Comparison of ENCODE assay signal across 17 mouse cellular contexts in genomic region chrX:139932472-139932871, GRCm38 (mm10).
A peak's percentile ranks its signal among the peaks of the same experiment; 100 is the strongest.
DNase-seq lines count a peak whose midpoint lies in the region; ATAC-seq and TF ChIP-seq lines count a peak whose summit lies in the region.
"Had no signal": no experiment of that assay in that cellular context is flagged by ENCODE, and none has a peak within 500 bp of the region (broad histone marks: within the 10 kb centered on the region; RNA-seq: fewer than 3 reads in every experiment).

No protein-coding gene starts in this region.

- no peak for TF ChIP-seq POLR2A in CH12.LX (IDR thresholded peaks at IDR 0.05; ENCODE audit: low read depth, low read length)

- no peak overlapping the region for H3K27ac ChIP-seq in forebrain, postnatal 0 days (ENCODE audit: low read depth, low read length)
- no peak overlapping the region for H3K27ac ChIP-seq in forebrain, embryonic 11.5 days (ENCODE audit: low read depth, low read length)
- no peak overlapping the region for H3K27ac ChIP-seq in liver, embryonic 14.5 days
- no peak overlapping the region for H3K27ac ChIP-seq in liver, embryonic 12.5 days
- no peak overlapping the region for H3K27ac ChIP-seq in CH12.LX (ENCODE audit: insufficient read depth, low read depth)
- H3K27ac ChIP-seq: embryonic facial prominence, embryonic 12.5 days; forebrain, embryonic 12.5 days; limb, embryonic 13.5 days; midbrain, embryonic 12.5 days had no signal

- no peaks in the 10 kb centered on the region for H3K79me2 ChIP-seq in CH12.LX (replicated peaks; ENCODE audit: control insufficient read depth, extremely low read depth, insufficient read depth, poor library complexity, severe bottlenecking)

- dilution Hi-C loops in CH12.LX (cut with MboI; ENCODE audit: extremely low pct_ligation_motif_present, extremely low pct_unique_long_range_greater_than_20kb, low sequenced_read_pairs) = no loop called here

- H3K36me3 ChIP-seq in forebrain, postnatal 0 days (ENCODE audit: insufficient read depth) = no peaks in the 10 kb centered on the region
- no peaks in the 10 kb centered on the region for H3K36me3 ChIP-seq in forebrain, embryonic 11.5 days (ENCODE audit: control insufficient read depth, insufficient read depth, low read length)
- no peaks in the 10 kb centered on the region for H3K36me3 ChIP-seq in liver, embryonic 14.5 days (replicated peaks; ENCODE audit: control insufficient read depth, insufficient read depth, low read depth)
- H3K36me3 ChIP-seq in liver, embryonic 12.5 days = no peaks in the 10 kb centered on the region
- no peaks in the 10 kb centered on the region for H3K36me3 ChIP-seq in CH12.LX (replicated peaks in 1 of 2; ENCODE audit: control insufficient read depth in 1 of 2, insufficient read depth in 1 of 2, low read length in 1 of 2)
- H3K36me3 ChIP-seq: embryonic facial prominence, embryonic 12.5 days; forebrain, embryonic 12.5 days; limb, embryonic 13.5 days; midbrain, embryonic 12.5 days had no signal

- no peaks in the 10 kb centered on the region for H3K4me1 ChIP-seq in forebrain, postnatal 0 days (ENCODE audit: insufficient read depth)
- no peaks in the 10 kb centered on the region for H3K4me1 ChIP-seq in forebrain, embryonic 11.5 days (replicated peaks; ENCODE audit: control insufficient read depth, insufficient read depth, low read length)
- H3K4me1 ChIP-seq in liver, embryonic 14.5 days (replicated peaks; ENCODE audit: control insufficient read depth in 2 of 2, insufficient read depth in 2 of 2, low read length in 1 of 2) = no peaks in the 10 kb centered on the region
- H3K4me1 ChIP-seq in liver, embryonic 12.5 days = no peaks in the 10 kb centered on the region
- H3K4me1 ChIP-seq in CH12.LX (ENCODE audit: control insufficient read depth in 1 of 2, insufficient read depth in 2 of 2) = no peaks in the 10 kb centered on the region
- H3K4me1 ChIP-seq: embryonic facial prominence, embryonic 12.5 days; forebrain, embryonic 12.5 days; limb, embryonic 13.5 days; midbrain, embryonic 12.5 days had no signal

- no peaks in the 10 kb centered on the region for H3K9me3 ChIP-seq in forebrain, postnatal 0 days (ENCODE audit: low read length)
- H3K9me3 ChIP-seq in forebrain, embryonic 11.5 days (ENCODE audit: control insufficient read depth, low read length) = no peaks in the 10 kb centered on the region
- H3K9me3 ChIP-seq in liver, embryonic 14.5 days (ENCODE audit: control insufficient read depth, low read length) = no peaks in the 10 kb centered on the region
- no peaks in the 10 kb centered on the region for H3K9me3 ChIP-seq in liver, embryonic 12.5 days (replicated peaks)
- no peaks in the 10 kb centered on the region for H3K9me3 ChIP-seq in CH12.LX (replicated peaks; ENCODE audit: low read length)
- H3K9me3 ChIP-seq: embryonic facial prominence, embryonic 12.5 days; forebrain, embryonic 12.5 days; limb, embryonic 13.5 days; midbrain, embryonic 12.5 days had no signal

- no peak overlapping the region for H3K9ac ChIP-seq in forebrain, postnatal 0 days
- no peak overlapping the region for H3K9ac ChIP-seq in forebrain, embryonic 11.5 days (ENCODE audit: low read length)
- no peak overlapping the region for H3K9ac ChIP-seq in liver, embryonic 14.5 days (replicated peaks)
- no peak overlapping the region for H3K9ac ChIP-seq in liver, embryonic 12.5 days
- H3K9ac ChIP-seq in CH12.LX (ENCODE audit: insufficient read depth, low read depth) = no peak overlapping the region
- H3K9ac ChIP-seq: embryonic facial prominence, embryonic 12.5 days; forebrain, embryonic 12.5 days; limb, embryonic 13.5 days; midbrain, embryonic 12.5 days had no signal

- peak; percentile 39 for TF ChIP-seq CTCF in forebrain, postnatal 0 days (IDR thresholded peaks at IDR 0.05; ENCODE audit: low read depth)
- TF ChIP-seq CTCF in liver, embryonic 14.5 days (IDR thresholded peaks at IDR 0.05; ENCODE audit: low read depth) = 0 out of 2 replicates have a peak, but pooled peaks have one; percentile 4
- peak in 1 of 2 experiments; percentile 48; a peak in 2 of 4 replicates for TF ChIP-seq CTCF in CH12.LX (conservative IDR thresholded peaks at IDR 0.05 in 1 of 2, IDR thresholded peaks at IDR 0.05 in 1 of 2; ENCODE audit: low read depth in 2 of 2, low read length in 2 of 2)

- in situ Hi-C loops in CH12.LX (cut with MboI; ENCODE audit: low pct_ligation_motif_present, low pct_unique_long_range_greater_than_20kb, low sequenced_read_pairs) = no loop called here

- TF ChIP-seq EP300 in liver, embryonic 14.5 days (IDR thresholded peaks at IDR 0.05; ENCODE audit: low read depth) = no peak
- no peak for TF ChIP-seq EP300 in CH12.LX (IDR thresholded peaks at IDR 0.05; ENCODE audit: low read length)

- TF ChIP-seq RAD21 in CH12.LX (IDR thresholded peaks at IDR 0.05; ENCODE audit: low read depth, low read length) = peak; percentile 54

- WGBS in forebrain, postnatal 0 days = 67% methylated on average over 3 of the region's 3 CpGs
- WGBS in forebrain, embryonic 11.5 days = 76% methylated on average over 3 of the region's 3 CpGs
- WGBS in liver, embryonic 14.5 days (ENCODE audit: insufficient replicate concordance) = 59% methylated on average over 3 of the region's 3 CpGs
- WGBS in liver, embryonic 12.5 days (ENCODE audit: insufficient replicate concordance) = 61% methylated on average over 3 of the region's 3 CpGs

- no peak overlapping the region for H3K4me3 ChIP-seq in forebrain, postnatal 0 days (ENCODE audit: low read depth, low read length)
- no peak overlapping the region for H3K4me3 ChIP-seq in forebrain, embryonic 11.5 days (ENCODE audit: low read depth, low read length)
- H3K4me3 ChIP-seq in liver, embryonic 14.5 days (ENCODE audit: insufficient read depth in 1 of 2, low read depth in 2 of 2, low read length in 2 of 2) = no peak overlapping the region
- H3K4me3 ChIP-seq in liver, embryonic 12.5 days = no peak overlapping the region
- H3K4me3 ChIP-seq in CH12.LX (replicated peaks in 1 of 3; ENCODE audit: low read depth in 2 of 3, low read length in 2 of 3, poor library complexity in 1 of 3) = no peak overlapping the region
- H3K4me3 ChIP-seq: embryonic facial prominence, embryonic 12.5 days; forebrain, embryonic 12.5 days; limb, embryonic 13.5 days; midbrain, embryonic 12.5 days had no signal

- DNase-seq in forebrain, postnatal 0 days = peak; percentile 4
- DNase-seq in forebrain, embryonic 11.5 days (ENCODE audit: low spot score) = no peak
- DNase-seq in liver, embryonic 14.5 days (ENCODE audit: low read depth in 3 of 3, low spot score in 3 of 3) = no peak
- DNase-seq in CH12.LX (ENCODE audit: extremely low read depth) = no peak
- DNase-seq in embryo, embryonic 11 days = peak; percentile 3
- no peak for DNase-seq in adrenal gland, postnatal 10 days
- DNase-seq: gastrocnemius, postnatal 25 days; kidney, postnatal 36 days; lung, postnatal 10 days; right cerebral cortex, postnatal 14 days; thymus, postnatal 14 days had no signal

- H3K27me3 ChIP-seq in forebrain, postnatal 0 days (ENCODE audit: insufficient read depth, low read length) = no peaks in the 10 kb centered on the region
- no peaks in the 10 kb centered on the region for H3K27me3 ChIP-seq in forebrain, embryonic 11.5 days (ENCODE audit: control insufficient read depth, insufficient read depth, low read length)
- no peaks in the 10 kb centered on the region for H3K27me3 ChIP-seq in liver, embryonic 14.5 days (ENCODE audit: control insufficient read depth, insufficient read depth, low read length)
- no peaks in the 10 kb centered on the region for H3K27me3 ChIP-seq in liver, embryonic 12.5 days (replicated peaks)
- H3K27me3 ChIP-seq in CH12.LX (replicated peaks) = no peaks in the 10 kb centered on the region
- H3K27me3 ChIP-seq: embryonic facial prominence, embryonic 12.5 days; forebrain, embryonic 12.5 days; limb, embryonic 13.5 days had no signal

- no peak overlapping the region for H3K4me2 ChIP-seq in forebrain, postnatal 0 days (ENCODE audit: low read depth)
- no peak overlapping the region for H3K4me2 ChIP-seq in forebrain, embryonic 11.5 days (ENCODE audit: low read depth, low read length, severe bottlenecking)
- H3K4me2 ChIP-seq in liver, embryonic 14.5 days (ENCODE audit: low read depth) = no peak overlapping the region
- no peak overlapping the region for H3K4me2 ChIP-seq in liver, embryonic 12.5 days
- H3K4me2 ChIP-seq in CH12.LX (ENCODE audit: insufficient read depth, low read depth, poor library complexity, severe bottlenecking) = no peak overlapping the region
- H3K4me2 ChIP-seq: embryonic facial prominence, embryonic 12.5 days; forebrain, embryonic 12.5 days; limb, embryonic 13.5 days; midbrain, embryonic 12.5 days had no signal

- ATAC-seq in forebrain, postnatal 0 days = no peak
- no peak for ATAC-seq in forebrain, embryonic 11.5 days (replicated peaks; ENCODE audit: low FRiP score)
- ATAC-seq in liver, embryonic 14.5 days (ENCODE audit: insufficient read depth) = no peak
- ATAC-seq in liver, embryonic 12.5 days = no peak
- no peak for ATAC-seq in erythroblast, adult 5-6 weeks (replicated peaks; ENCODE audit: low FRiP score, poor library complexity, severe bottlenecking)

TF ChIP-seq in CH12.LX, 34 proteins besides CTCF, POLR2A, EP300 and RAD21:
- TF ChIP-seq SMC3 (IDR thresholded peaks at IDR 0.05; ENCODE audit: low read depth, low read length) = peak; percentile 41
- no peak for TF ChIP-seq USF1 (IDR thresholded peaks at IDR 0.05; ENCODE audit: low read depth, low read length)
- no peak for TF ChIP-seq JUND (conservative IDR thresholded peaks at IDR 0.05; ENCODE audit: low read depth, low read length)
- no peak for TF ChIP-seq NRF1 (IDR thresholded peaks at IDR 0.05; ENCODE audit: low read depth, low read length)

Comparison
In these comparisons a context has a peak if more than half of its experiments do, and no peak if none do; other contexts are left out.
1. DNase-seq: peak in forebrain, postnatal 0 days (single experiment) and embryo, embryonic 11 days (single experiment); none in forebrain, embryonic 11.5 days (single experiment), liver, embryonic 14.5 days (0 of 3), CH12.LX (single experiment) and adrenal gland, postnatal 10 days (single experiment).